Mouse (Mus musculus) hindbrain, embryonic 13.5 days (tissue): ENCODE measurements around the gene Gps2. TPM values are rescaled to one million over a fixed set of nuclear protein-coding genes. Genes with fewer than 3 reads are reported as not detected.
A peak's percentile ranks its signal among the peaks of the same experiment; 100 is the strongest.
"Not testable (repeated sequence)": the region's sequence is repeated elsewhere in the genome, so short reads cannot be mapped to it uniquely, and the experiment has no call there.

ENCODE experiments used
- ATAC-seq: fragments of 200-750 bp; cut with Nextera tagmentation; 2 replicates; pipeline ENCODE4 v1.8.0; 2017; ENCODE audit warnings: moderate TSS enrichment; ENCODE audit not compliant: low FRiP score
- H3K27ac ChIP-seq: fragments of 300-500 bp; sonication (generic); 2 replicates; pipeline ENCODE4 v1.5.1; 2015; ENCODE audit warnings: inconsistent platforms, mild to moderate bottlenecking, moderate library complexity
- H3K27me3 ChIP-seq: fragments of 300-500 bp; sonication (generic); 2 replicates; pipeline ENCODE4 v1.6.1; 2015; ENCODE audit warnings: mild to moderate bottlenecking, inconsistent platforms
- H3K36me3 ChIP-seq: fragments of 300-500 bp; sonication (generic); 2 replicates; pipeline ENCODE4 v1.6.1; 2015; ENCODE audit warnings: mild to moderate bottlenecking, inconsistent platforms
- H3K4me1 ChIP-seq: fragments of 300-500 bp; sonication (generic); replicated peaks from 2 replicates; pipeline ENCODE4 v1.6.1; 2015; ENCODE audit warnings: inconsistent platforms
- H3K4me2 ChIP-seq: fragments of 300-500 bp; sonication (generic); 2 replicates; pipeline ENCODE4 v1.6.1; 2015; ENCODE audit warnings: inconsistent platforms, mild to moderate bottlenecking, moderate library complexity
- H3K4me3 ChIP-seq: fragments of 300-500 bp; sonication (generic); 2 replicates; pipeline ENCODE4 v1.5.1; 2015; ENCODE audit warnings: mild to moderate bottlenecking, inconsistent platforms
- H3K9ac ChIP-seq: fragments of 300-500 bp; sonication (generic); 2 replicates; pipeline ENCODE4 v1.6.1; 2015; ENCODE audit warnings: mild to moderate bottlenecking, inconsistent platforms
- H3K9me3 ChIP-seq: fragments of 300-500 bp; sonication (generic); 2 replicates; pipeline ENCODE4 v1.6.1; 2016; ENCODE audit warnings: inconsistent platforms
- WGBS: fragments of 180-500 bp; shearing (Covaris S2); methylation state at CpG from one replicate; pipeline ENCODE4 v1.1.7; 2015; 5-methylcytosine and 5-hydroxymethylcytosine counted together
- polyA plus RNA-seq: library from polyadenylated mRNA; unstranded; fragments of >200 nt; fragmentation: Nextera tagmentation; extraction: Ambion mirVana; gene quantifications from 2 replicates; pipeline ENCODE4 v1.2.1, GENCODE M21; 2015

The Gps2 gene
- polyA plus RNA-seq, 1 experiment from 2014 or later = 72.4 TPM

- Histone ChIP-seq H3K27ac (no peak overlapping the region), H3K4me2 (no peak overlapping the region), H3K4me3 (no peak overlapping the region), H3K9me3 (no peaks in the 10 kb centered on the region), H3K27me3 (no peaks in the 10 kb centered on the region), H3K36me3 (peaks cover 88% of the 10 kb centered on the region), H3K4me1 (peaks cover 31% of the 10 kb centered on the region), H3K9ac (no peak overlapping the region)
- 91% methylated on average over 6 of the region's 6 CpGs for WGBS
- ATAC-seq = no peak
These were observed 2.0 kb upstream of the Gps2 start for GRCm38 (mm10) chr11:69911701-69912100.

- peaks cover 31% of the 10 kb centered on the region for H3K4me1 ChIP-seq
- peak overlapping the region; percentile 91 for H3K9ac ChIP-seq
- peaks cover 88% of the 10 kb centered on the region for H3K36me3 ChIP-seq
- no peaks in the 10 kb centered on the region for H3K27me3 ChIP-seq
- 79% methylated on average over 15 of the region's 15 CpGs for WGBS
- peak overlapping the region; percentile 91 for H3K4me3 ChIP-seq
- peak overlapping the region; percentile 100 for H3K4me2 ChIP-seq
- ATAC-seq = peak; percentile 29
- H3K9me3 ChIP-seq = no peaks in the 10 kb centered on the region
- peak overlapping the region; percentile 91 for H3K27ac ChIP-seq
These were observed 765 bp upstream of the Gps2 start for GRCm38 (mm10) chr11:69912716-69913530.

GRCm38 (mm10) chr11:69914372-69914764 lies 680 bp downstream of the Gps2 start:
- H3K9ac ChIP-seq = peak overlapping the region; percentile 91
- peak overlapping the region; percentile 91 for H3K4me3 ChIP-seq
- H3K36me3 ChIP-seq = peaks cover 84% of the 10 kb centered on the region
- H3K4me1 ChIP-seq = peaks cover 41% of the 10 kb centered on the region
- no peaks in the 10 kb centered on the region for H3K9me3 ChIP-seq
- ATAC-seq = no peak
- H3K27me3 ChIP-seq = no peaks in the 10 kb centered on the region
- peak overlapping the region; percentile 91 for H3K27ac ChIP-seq
- H3K4me2 ChIP-seq = peak overlapping the region; percentile 100
- WGBS = 3% methylated on average over 17 of the region's 17 CpGs

GRCm38 (mm10) chr11:69914917-69915430 lies 1.3 kb downstream of the Gps2 start:
- no peak overlapping the region for H3K27ac ChIP-seq
- peak overlapping the region; percentile 100 for H3K4me2 ChIP-seq
- peaks cover 78% of the 10 kb centered on the region for H3K36me3 ChIP-seq
- peaks cover 47% of the 10 kb centered on the region for H3K4me1 ChIP-seq
- H3K9ac ChIP-seq = peak overlapping the region; percentile 91
- no peak for ATAC-seq
- peak overlapping the region; percentile 91 for H3K4me3 ChIP-seq
- H3K9me3 ChIP-seq = no peaks in the 10 kb centered on the region
- WGBS = 38% methylated on average over 9 of the region's 9 CpGs
- no peaks in the 10 kb centered on the region for H3K27me3 ChIP-seq

DNA sequence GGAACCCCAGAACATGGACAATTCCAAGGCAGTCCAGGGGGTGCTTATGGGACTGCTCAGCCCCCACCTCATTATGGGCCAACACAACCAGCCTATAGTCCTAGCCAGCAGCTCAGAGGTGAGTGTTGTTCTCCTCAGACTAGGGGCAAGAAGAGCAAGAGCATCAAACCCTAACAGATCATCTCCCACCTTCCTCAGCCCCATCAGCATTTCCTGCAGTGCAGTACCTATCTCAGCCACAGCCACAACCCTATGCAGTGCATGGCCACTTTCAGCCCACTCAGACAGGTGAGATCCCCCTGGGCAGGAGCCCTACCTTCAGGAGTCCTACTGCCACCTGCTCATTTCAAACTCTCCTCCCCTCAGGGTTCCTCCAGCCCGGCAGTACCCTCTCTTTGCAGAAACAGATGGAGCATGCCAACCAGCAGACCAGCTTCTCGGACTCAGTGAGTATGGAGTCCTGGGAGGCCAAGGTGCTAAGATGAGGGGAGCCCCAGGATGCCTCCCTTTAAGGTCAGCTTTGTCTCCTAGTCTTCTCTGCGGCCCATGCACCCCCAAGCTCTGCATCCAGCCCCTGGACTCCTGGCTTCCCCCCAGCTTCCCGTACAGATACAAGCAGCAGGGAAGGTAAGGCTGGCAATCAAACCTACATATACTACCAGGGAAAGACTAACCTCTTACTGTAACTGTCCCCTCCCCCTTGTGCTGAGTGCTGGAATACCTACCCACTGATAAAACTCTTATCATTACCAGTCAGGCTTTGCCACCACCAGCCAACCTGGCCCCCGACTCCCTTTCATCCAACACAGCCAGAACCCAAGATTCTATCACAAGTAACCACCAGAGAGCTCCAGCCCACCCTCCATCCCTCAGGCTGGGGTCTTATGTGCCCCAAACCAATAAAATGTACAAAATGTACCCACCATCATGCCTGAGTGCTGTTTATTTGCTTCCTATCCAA lies 2.3 kb downstream of the Gps2 start:
- peaks cover 68% of the 10 kb centered on the region for H3K36me3 ChIP-seq
- H3K9me3 ChIP-seq = no peaks in the 10 kb centered on the region
- H3K9ac ChIP-seq = peak overlapping the region; percentile 35; the same call in 1 of the 2 replicates
- no peak overlapping the region for H3K27ac ChIP-seq
- no peak overlapping the region for H3K4me2 ChIP-seq
- 67% methylated on average over 5 of the region's 5 CpGs for WGBS
- no peaks in the 10 kb centered on the region for H3K27me3 ChIP-seq
- H3K4me3 ChIP-seq = peak overlapping the region; percentile 4; the same call in 1 of the 2 replicates
- peaks cover 51% of the 10 kb centered on the region for H3K4me1 ChIP-seq
- no peak for ATAC-seq

GRCm38 (mm10) chr11:69916652-69917378 lies 3.1 kb downstream of the Gps2 start:
- not testable (repeated sequence) for H3K27ac ChIP-seq, ATAC-seq, H3K9me3 ChIP-seq, H3K4me3 ChIP-seq, H3K27me3 ChIP-seq, H3K9ac ChIP-seq, H3K4me2 ChIP-seq
- Histone ChIP-seq H3K4me1 (peaks cover 51% of the 10 kb centered on the region), H3K36me3 (peaks cover 60% of the 10 kb centered on the region)
- 64% methylated on average over 7 of the region's 7 CpGs for WGBS

DNA sequence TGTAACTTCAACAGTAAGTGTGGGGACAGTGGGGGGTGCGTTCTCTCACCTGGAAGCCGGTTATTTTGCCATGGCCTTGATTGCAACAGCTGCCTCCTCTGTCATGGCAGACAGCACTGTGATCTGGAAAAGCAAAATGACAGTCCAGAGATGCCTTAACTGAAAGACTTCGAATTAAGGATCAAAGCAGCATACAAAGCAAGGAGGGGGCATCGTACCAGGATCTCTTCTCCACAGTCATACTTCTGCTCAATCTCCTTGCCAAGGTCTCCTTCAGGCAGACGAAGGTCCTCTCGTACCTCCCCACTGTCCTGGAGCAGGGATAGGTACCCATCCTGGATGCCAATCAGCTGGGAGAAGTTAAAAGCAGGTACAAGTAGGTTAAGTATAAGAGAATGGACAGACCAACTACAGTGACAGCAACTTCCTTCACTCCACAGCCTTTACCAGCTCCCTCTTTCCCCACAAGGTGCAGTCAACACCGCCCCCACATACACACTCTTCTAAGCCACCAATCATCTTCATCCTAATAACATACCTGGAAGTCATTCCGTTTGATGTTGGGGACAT lies 3.8 kb downstream of the Gps2 start:
- Histone ChIP-seq H3K4me1 (peaks cover 56% of the 10 kb centered on the region), H3K4me3 (no peak overlapping the region), H3K36me3 (peaks cover 53% of the 10 kb centered on the region), H3K9ac (no peak overlapping the region; the same call in 1 of the 2 replicates), H3K27me3 (no peaks in the 10 kb centered on the region), H3K27ac (no peak overlapping the region), H3K4me2 (no peak overlapping the region), H3K9me3 (no peaks in the 10 kb centered on the region)
- no peak for ATAC-seq
- 88% methylated on average over 8 of the region's 8 CpGs for WGBS

GRCm38 (mm10) chr11:69918118-69918517 lies 4.4 kb downstream of the Gps2 start:
- Histone ChIP-seq H3K9ac (no peak overlapping the region), H3K4me1 (peaks cover 55% of the 10 kb centered on the region), H3K27ac (no peak overlapping the region), H3K4me3 (no peak overlapping the region), H3K9me3 (no peaks in the 10 kb centered on the region), H3K4me2 (no peak overlapping the region), H3K36me3 (peaks cover 47% of the 10 kb centered on the region), H3K27me3 (no peaks in the 10 kb centered on the region)
- WGBS = 88% methylated on average over 5 of the region's 5 CpGs
- ATAC-seq = no peak

- Histone ChIP-seq H3K9me3 (no peaks in the 10 kb centered on the region), H3K27ac (no peak overlapping the region), H3K4me3 (peak overlapping the region; percentile 89), H3K27me3 (no peaks in the 10 kb centered on the region), H3K4me2 (peak overlapping the region; percentile 98), H3K9ac (peak overlapping the region; percentile 93), H3K36me3 (peaks cover 43% of the 10 kb centered on the region), H3K4me1 (peaks cover 49% of the 10 kb centered on the region)
- no peak for ATAC-seq
- WGBS = 87% methylated on average over 9 of the region's 9 CpGs
These were observed 5.4 kb downstream of the Gps2 start for GRCm38 (mm10) chr11:69919053-69919452.

DNA sequence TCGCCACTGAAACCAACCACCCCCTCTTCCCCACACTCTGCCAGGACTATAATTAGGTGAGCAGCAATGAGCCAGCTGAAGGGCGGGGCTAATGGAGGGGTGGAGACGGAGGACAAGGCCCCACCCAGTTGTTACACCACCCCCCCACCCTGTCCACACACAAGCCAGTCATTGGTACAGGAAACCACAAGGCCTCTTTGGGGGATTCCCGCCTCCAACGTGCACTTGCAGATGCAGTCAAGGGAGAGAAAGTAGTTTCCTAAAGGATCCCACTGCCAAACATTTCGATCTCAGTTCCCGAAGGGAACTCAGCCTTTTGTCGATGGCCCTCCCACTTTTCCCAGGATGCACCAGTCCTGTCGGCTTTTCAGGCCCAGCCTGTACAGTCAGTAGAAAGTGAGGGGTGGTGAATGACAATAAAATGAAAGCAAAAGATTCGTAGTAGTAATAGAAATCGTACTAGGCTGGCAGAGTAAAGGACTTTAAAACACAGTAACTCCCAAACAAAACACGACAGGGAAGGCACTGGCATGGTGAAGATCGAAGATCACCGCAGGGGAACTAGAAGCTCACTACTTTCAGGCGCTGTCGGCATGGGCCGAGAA lies 6.1 kb downstream of the Gps2 start:
- Histone ChIP-seq H3K9me3 (no peaks in the 10 kb centered on the region), H3K27ac (peak overlapping the region; percentile 95), H3K4me2 (peak overlapping the region; percentile 98), H3K9ac (peak overlapping the region; percentile 93), H3K4me3 (peak overlapping the region; percentile 89), H3K36me3 (peaks cover 42% of the 10 kb centered on the region), H3K4me1 (peaks cover 43% of the 10 kb centered on the region), H3K27me3 (no peaks in the 10 kb centered on the region)
- WGBS = 1% methylated on average over 17 of the region's 17 CpGs
- ATAC-seq = no peak
